Mouse (Mus musculus): ENCODE measurements around the gene Hand1.

GRCm38 (mm10) chr11:57837861-57838680, 5.5 kb upstream of the Hand1 start:
- no peak for TF ChIP-seq CTCF (IDR thresholded peaks at IDR 0.05; ENCODE audit: borderline replicate concordance, insufficient read depth, low read depth, low read length)
- no peak for TF ChIP-seq POLR2A (IDR thresholded peaks at IDR 0.05; ENCODE audit: borderline replicate concordance, insufficient read depth, low read length)

Measured in cerebellum, adult 2 months (tissue).